Mouse (Mus musculus): ENCODE results near the gene Abca1.

DNA sequence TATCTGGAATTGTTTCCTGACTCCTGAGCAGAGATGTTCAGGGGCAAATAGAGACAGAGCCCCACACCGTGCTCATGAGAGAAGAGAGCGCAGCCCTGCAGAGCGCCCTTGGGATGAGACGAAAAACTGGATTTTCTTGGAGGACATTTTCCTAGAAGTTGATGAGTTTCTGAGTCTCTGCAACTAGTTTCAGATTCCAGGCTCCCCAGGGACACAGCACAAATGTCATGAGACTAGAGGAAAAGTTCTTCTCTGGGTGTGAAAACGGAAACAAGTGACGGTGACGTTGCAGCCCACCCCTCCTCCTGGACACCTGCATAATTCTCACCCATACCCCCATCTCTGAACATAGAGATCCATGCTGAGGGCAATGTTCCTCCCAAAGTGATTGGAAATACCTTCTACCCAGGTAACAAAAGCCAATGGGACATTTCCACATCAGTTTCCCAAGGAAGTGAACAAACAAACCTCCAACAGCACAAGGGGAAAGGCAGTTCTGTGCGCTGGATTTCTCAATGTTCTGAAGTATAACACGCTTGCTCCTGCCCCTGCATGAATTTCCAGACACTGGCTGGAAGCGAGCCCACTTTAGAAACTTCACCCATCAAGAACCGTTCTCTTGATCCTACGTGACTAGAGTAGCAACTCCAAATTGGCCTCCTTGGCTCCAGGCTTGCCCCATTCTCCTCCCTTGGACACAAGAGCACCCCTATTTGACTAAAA lies 13.3 kb downstream of the Abca1 start:
- no peak for TF ChIP-seq CTCF (IDR thresholded peaks at IDR 0.05; ENCODE audit: low read depth)
- TF ChIP-seq EP300 (IDR thresholded peaks at IDR 0.05; ENCODE audit: low read depth) = peak; percentile 69
